Mouse (Mus musculus) lung, postnatal 0 days (tissue): ENCODE results near the gene Galnt11. TPM values are rescaled to one million over a fixed set of nuclear protein-coding genes. Genes with fewer than 3 reads are reported as not detected.
"Not testable (repeated sequence)": the region's sequence is repeated elsewhere in the genome, so short reads cannot be mapped to it uniquely, and the experiment has no call there.

ENCODE experiments used
- ATAC-seq: fragments of 200-750 bp; cut with Nextera tagmentation; 2 replicates; pipeline ENCODE4 v1.8.0; 2017; ENCODE audit warnings: moderate library complexity
- DNase-seq: peaks from one replicate; pipeline ENCODE4 v3.0.0-alpha.2; 2016; ENCODE audit warnings: low spot score
- H3K27ac ChIP-seq: fragments of 300-500 bp; sonication (generic); 2 replicates; pipeline ENCODE4 v1.5.1; 2014; ENCODE audit warnings: antibody characterized with exemption, mild to moderate bottlenecking, low read length, mixed read lengths
- H3K27me3 ChIP-seq: fragments of 300-500 bp; sonication (generic); replicated peaks from 2 replicates; pipeline ENCODE4 v1.6.1; 2014; ENCODE audit warnings: low read length, mixed read lengths; ENCODE audit not compliant: insufficient read depth
- H3K36me3 ChIP-seq: fragments of 300-500 bp; sonication (generic); 2 replicates; pipeline ENCODE4 v1.6.1; 2014; ENCODE audit warnings: low read length, mixed read lengths; ENCODE audit not compliant: insufficient read depth
- H3K4me1 ChIP-seq: fragments of 300-500 bp; sonication (generic); 2 replicates; pipeline ENCODE4 v1.6.1; 2014; ENCODE audit warnings: antibody characterized with exemption, low read depth, low read length, mixed read lengths; ENCODE audit not compliant: insufficient read depth
- H3K4me2 ChIP-seq: fragments of 300-500 bp; sonication (generic); replicated peaks from 2 replicates; pipeline ENCODE4 v1.6.1; 2014; ENCODE audit warnings: low read depth, mild to moderate bottlenecking, low read length, moderate library complexity, mixed read lengths
- H3K4me3 ChIP-seq: fragments of 300-500 bp; sonication (generic); 2 replicates; pipeline ENCODE4 v1.5.1; 2014; ENCODE audit warnings: low read depth, low read length
- H3K9ac ChIP-seq: fragments of 300-500 bp; sonication (generic); replicated peaks from 2 replicates; pipeline ENCODE4 v1.6.1; 2014; ENCODE audit warnings: low read depth, mild to moderate bottlenecking
- H3K9me3 ChIP-seq: fragments of 300-500 bp; sonication (generic); 2 replicates; pipeline ENCODE4 v1.6.1; 2016; ENCODE audit warnings: low read length, mixed read lengths
- CTCF ChIP-seq: IDR thresholded peaks from 2 replicates; pipeline ENCODE4 v1.5.1; 2016; ENCODE audit warnings: antibody characterized with exemption, mild to moderate bottlenecking
- EP300 ChIP-seq: IDR thresholded peaks from 2 replicates; pipeline ENCODE4 v1.6.1; 2016; ENCODE audit warnings: antibody characterized with exemption, mild to moderate bottlenecking, control low read depth
- WGBS: fragments of 180-500 bp; shearing (Covaris S2); extraction: QIAGEN DNeasy Blood & Tissue Kit; methylation state at CpG from one replicate; pipeline ENCODE4 v1.1.7; 2014; 5-methylcytosine and 5-hydroxymethylcytosine counted together
- polyA plus RNA-seq: library from polyadenylated mRNA; unstranded; fragments of >200 nt; fragmentation: Nextera tagmentation; extraction: Ambion mirVana; gene quantifications from 2 replicates; pipeline ENCODE4 v1.2.1, GENCODE M21; 2015

Galnt11 gene
- polyA plus RNA-seq, result 25.1 and 26.3 TPM in 2 replicates

DNA sequence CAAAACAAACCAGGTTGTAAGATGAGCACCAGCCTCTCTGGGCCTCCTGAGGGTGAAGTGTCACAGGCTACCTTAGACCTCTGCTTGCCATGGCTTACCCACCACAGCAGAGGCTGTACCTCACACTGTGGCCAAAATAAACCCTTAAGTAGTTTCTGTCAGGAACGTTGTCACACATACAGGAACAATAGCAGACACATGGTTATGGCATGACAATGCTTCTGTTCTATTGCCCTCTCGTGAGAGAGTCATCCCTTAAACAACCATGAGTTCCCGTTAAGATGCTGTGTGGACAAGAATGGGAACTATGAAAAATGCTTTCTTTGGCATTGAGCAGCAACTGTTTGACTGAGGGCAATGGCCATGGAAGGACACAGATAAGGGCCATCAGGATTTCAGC is at the start of gene Galnt11:
Gene Galnt11 (plus strand): TSS at position 301 of the 400 bp plus-strand sequence.
- no peak for DNase-seq
- H3K9ac ChIP-seq, result peak within 1 kb of the TSS; percentile 77
- ATAC-seq, result no peak
- WGBS, result 81% methylated on average over 3 of the region's 3 CpGs
- H3K9me3 ChIP-seq, result no peaks in the 10 kb centered on the region
- TF ChIP-seq EP300, result no peak
- no peak for TF ChIP-seq CTCF
- H3K4me1 ChIP-seq, result no peaks in the 10 kb centered on the region
- peak within 1 kb of the TSS; percentile 85 for H3K27ac ChIP-seq
- no peaks in the 10 kb centered on the region for H3K36me3 ChIP-seq
- peak within 1 kb of the TSS; percentile 72 for H3K4me3 ChIP-seq
- no peaks in the 10 kb centered on the region for H3K27me3 ChIP-seq
- peak within 1 kb of the TSS; percentile 61 for H3K4me2 ChIP-seq

DNA sequence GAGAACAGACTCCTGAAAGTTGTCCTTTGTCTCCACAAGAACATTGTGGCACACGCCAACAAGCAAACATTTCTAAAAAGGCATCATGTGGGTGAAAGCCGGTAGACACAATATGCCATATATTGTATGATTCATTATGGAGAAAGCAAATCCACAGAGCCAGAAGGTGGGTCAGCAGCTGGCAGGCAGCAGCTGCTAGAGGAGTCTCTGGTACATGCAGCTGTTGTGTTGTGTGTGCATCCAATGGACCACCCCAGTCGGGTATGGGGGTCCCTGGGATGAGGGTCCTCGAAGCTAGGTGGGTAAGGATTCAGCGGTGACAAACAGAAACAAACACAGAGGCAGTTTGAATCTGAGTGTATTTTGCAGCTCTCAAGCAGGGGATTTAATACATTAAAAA is 43.8 kb upstream of the Galnt11 start:
- not testable (repeated sequence) for H3K27ac ChIP-seq, H3K36me3 ChIP-seq, H3K4me1 ChIP-seq, H3K4me3 ChIP-seq, H3K9me3 ChIP-seq, H3K9ac ChIP-seq, H3K27me3 ChIP-seq, ATAC-seq, H3K4me2 ChIP-seq, DNase-seq
- WGBS, result 83% methylated on average over 5 of the region's 5 CpGs

DNA sequence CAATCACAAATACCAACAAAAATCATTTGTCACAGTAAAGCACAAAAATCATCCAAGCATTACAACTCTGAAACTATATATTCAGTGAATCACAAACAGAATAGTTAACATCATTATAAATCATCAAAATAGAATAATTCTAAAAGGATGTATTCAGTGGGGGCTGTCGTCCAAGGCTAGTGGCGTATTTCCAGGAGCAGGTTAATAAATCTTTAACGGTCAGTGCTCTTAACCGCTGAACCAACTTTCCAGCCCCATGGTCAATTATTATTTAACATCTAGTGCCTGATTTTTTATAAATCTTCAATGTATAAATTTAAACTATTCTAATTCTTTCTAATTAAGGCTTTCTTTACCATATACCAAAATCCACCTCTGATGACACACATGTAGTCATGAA is 43.2 kb upstream of the Galnt11 start:
- WGBS, result 76% methylated on average over 4 of the region's 4 CpGs
- H3K4me1 ChIP-seq, DNase-seq, H3K27ac ChIP-seq, H3K9me3 ChIP-seq, H3K27me3 ChIP-seq, H3K36me3 ChIP-seq, H3K4me3 ChIP-seq, H3K4me2 ChIP-seq, ATAC-seq, H3K9ac ChIP-seq: not testable (repeated sequence)

DNA sequence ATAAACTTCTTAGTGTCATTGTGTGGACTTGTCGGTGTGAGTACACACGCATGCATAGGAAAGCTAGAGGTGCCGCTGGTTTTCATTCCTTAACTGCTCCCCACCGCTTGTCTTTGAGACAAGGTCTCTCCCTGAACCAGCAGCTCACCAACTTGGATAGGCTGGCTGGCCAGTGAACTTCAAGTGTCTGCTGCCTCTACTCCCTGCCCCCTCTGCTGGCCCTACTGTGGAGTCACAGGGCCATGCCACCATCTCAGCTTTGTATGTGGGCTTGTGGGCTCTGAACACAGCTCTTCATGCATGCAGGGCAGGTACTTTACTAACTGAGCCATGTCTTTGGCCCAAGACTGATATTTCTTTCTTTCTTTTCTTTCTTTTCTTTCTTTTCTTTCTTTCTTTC is 42.4 kb upstream of the Galnt11 start:
- Histone ChIP-seq H3K36me3 (no peaks in the 10 kb centered on the region), H3K27ac (no peak overlapping the region), H3K4me3 (no peak overlapping the region), H3K9me3 (no peaks in the 10 kb centered on the region), H3K9ac (no peak overlapping the region), H3K27me3 (no peaks in the 10 kb centered on the region), H3K4me2 (no peak overlapping the region), H3K4me1 (no peaks in the 10 kb centered on the region)
- 94% methylated on average over 4 of the region's 4 CpGs for WGBS
- DNase-seq (no peak), ATAC-seq (no peak)
- TF ChIP-seq EP300 (no peak), CTCF (peak; percentile 28)

DNA sequence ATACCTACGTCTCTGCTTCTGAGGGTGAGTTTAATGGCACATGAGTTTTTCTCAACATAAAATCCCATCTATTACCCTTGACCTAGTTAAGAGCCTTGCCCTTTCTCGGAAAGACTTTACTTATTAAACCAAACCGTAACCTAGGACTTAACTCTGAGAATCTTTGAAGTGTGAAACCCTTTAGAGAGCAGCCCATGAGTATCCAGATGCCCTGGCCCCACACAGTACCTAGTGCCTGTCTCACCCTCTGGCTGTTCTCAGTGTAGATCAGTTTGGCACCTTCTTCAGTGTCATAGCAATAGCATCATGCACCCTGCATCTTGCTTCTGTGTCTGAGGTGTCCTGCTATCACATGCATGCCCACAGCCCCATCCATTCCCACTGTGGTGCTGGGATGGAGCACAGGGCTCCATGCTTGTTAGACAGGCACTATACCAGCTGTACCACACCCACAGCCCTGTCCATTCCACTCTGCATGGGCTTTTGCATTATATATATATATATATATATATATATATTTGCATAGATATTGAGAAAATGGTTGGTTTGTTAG is 41.7 kb upstream of the Galnt11 start:
- TF ChIP-seq CTCF, result no peak
- no peak for DNase-seq
- 92% methylated on average over 3 of the region's 3 CpGs for WGBS
- Histone ChIP-seq H3K4me1 (no peaks in the 10 kb centered on the region), H3K4me2 (no peak overlapping the region), H3K27me3 (no peaks in the 10 kb centered on the region), H3K9me3 (no peaks in the 10 kb centered on the region), H3K36me3 (no peaks in the 10 kb centered on the region), H3K27ac (no peak overlapping the region), H3K4me3 (no peak overlapping the region), H3K9ac (no peak overlapping the region)
- no peak for ATAC-seq

DNA sequence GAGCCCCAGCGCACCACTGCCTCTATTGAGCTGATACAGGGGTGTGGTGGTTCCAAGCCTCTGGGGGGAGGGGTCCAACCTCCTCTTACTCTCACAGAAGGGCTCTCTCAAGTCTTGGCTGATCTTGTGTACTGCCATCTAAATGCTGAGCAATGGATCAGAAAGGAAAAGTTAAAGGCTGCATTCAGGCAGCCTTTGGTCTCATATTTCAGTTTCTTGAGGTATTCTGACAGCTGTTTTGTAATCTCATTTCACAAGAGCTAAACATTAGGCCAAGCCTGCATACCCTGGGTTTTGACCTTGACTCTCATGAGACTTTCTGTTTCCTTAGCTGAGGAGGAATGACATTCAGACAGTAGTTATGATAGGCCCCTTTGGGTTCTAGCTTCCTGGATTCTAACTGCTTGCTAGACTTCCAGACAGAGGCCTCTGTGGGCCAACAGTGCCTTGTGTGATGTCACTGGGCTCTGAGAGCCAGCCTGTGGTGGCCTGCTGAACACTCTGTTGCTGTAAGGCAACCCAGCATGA is 40.6 kb upstream of the Galnt11 start, which contains the start of gene Galntl5:
Gene Galntl5 (plus strand): TSS at position 457 of the 528 bp plus-strand sequence.
- no peaks in the 10 kb centered on the region for H3K36me3 ChIP-seq
- H3K4me3 ChIP-seq, result no peak within 1 kb of the TSS
- no peaks in the 10 kb centered on the region for H3K9me3 ChIP-seq
- DNase-seq, result peak; percentile 51
- no peaks in the 10 kb centered on the region for H3K27me3 ChIP-seq
- H3K9ac ChIP-seq, result no peak within 1 kb of the TSS
- H3K4me2 ChIP-seq, result no peak within 1 kb of the TSS
- TF ChIP-seq CTCF (no peak), EP300 (no peak)
- H3K27ac ChIP-seq, result no peak within 1 kb of the TSS
- 81% methylated on average over 1 of the region's 1 CpGs for WGBS
- ATAC-seq, result peak; percentile 62; the same call in 1 of the 2 replicates
- H3K4me1 ChIP-seq, result 0 out of 2 replicates have a peak, but pooled peaks cover 4% of the 10 kb centered on the region
